Comparison of ENCODE assay signal across 14 mouse cellular contexts in the genomic region with DNA sequence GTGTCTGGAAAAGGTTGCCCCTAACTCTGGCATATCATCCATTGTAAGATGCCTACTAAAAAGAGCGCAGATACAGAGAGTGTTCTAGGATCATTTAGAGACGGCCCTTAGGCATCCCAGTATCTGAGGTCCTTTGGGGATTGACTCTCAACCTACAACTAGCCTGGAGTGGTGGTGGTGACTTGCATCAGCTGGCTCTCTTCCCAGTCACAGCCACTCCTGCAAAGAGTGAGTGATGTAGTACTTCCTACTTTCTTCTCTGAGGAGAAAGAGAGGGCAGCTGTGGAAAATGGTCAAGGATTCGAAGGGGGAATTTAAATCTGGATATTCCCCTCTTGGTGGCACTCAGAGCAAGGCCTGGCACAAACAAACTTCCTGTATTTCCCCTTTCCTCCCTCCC. TPM values are rescaled to one million over a fixed set of nuclear protein-coding genes. Genes with fewer than 3 reads are reported as not detected.
DNase-seq lines count a peak whose midpoint lies in the region; ATAC-seq and TF ChIP-seq lines count a peak whose summit lies in the region.
"Had no signal": no experiment of that assay in that cellular context is flagged by ENCODE, and none has a peak within 500 bp of the region (broad histone marks: within the 10 kb centered on the region; RNA-seq: fewer than 3 reads in every experiment).

No protein-coding gene starts in this region.

- DNase-seq in kidney, adult 2 months: peak; percentile 43
- DNase-seq in kidney, adult 18-20 months: no peak
- peak; percentile 71 for DNase-seq in NIH3T3 (ENCODE audit: low read depth)
- peak; percentile 31 to 54 for DNase-seq in kidney, postnatal 4 days
- peak; percentile 76 for DNase-seq in lung, postnatal 36 days
- DNase-seq in left cerebral cortex, adult 18-20 months (ENCODE audit: low spot score in 2 of 2): no peak
- DNase-seq: adrenal gland, adult 8-10 months; cerebellum, postnatal 25 days; left cerebral cortex, postnatal 4 days had no signal

- 78% methylated on average over 3 of the region's 3 CpGs for WGBS in kidney, adult 2 months

- H3K4me1 ChIP-seq in kidney, adult 2 months (ENCODE audit: control insufficient read depth, insufficient read depth, low read length): no peaks in the 10 kb centered on the region

- no peaks in the 10 kb centered on the region for H3K27me3 ChIP-seq in kidney, adult 2 months (replicated peaks; ENCODE audit: control insufficient read depth, insufficient read depth, low read length)
- H3K27me3 ChIP-seq: liver, embryonic 12.5 days had no signal

- TF ChIP-seq CTCF in kidney, adult 2 months (conservative IDR thresholded peaks at IDR 0.05; ENCODE audit: insufficient read depth, insufficient read length, low read depth, low read length): no peak

- no peak for ATAC-seq in megakaryocyte, adult 5-6 weeks (ENCODE audit: poor library complexity, severe bottlenecking)
- ATAC-seq: liver, embryonic 12.5 days had no signal

- H3K36me3 ChIP-seq in kidney, adult 2 months (ENCODE audit: control insufficient read depth, insufficient read depth, low read length): no peaks in the 10 kb centered on the region
- H3K36me3 ChIP-seq: embryonic facial prominence, embryonic 10.5 days; liver, embryonic 12.5 days had no signal

- H3K4me3 ChIP-seq in kidney, adult 2 months (ENCODE audit: insufficient read depth, low read depth, low read length): no peak overlapping the region
- H3K4me3 ChIP-seq: embryonic facial prominence, embryonic 10.5 days; liver, embryonic 12.5 days had no signal

- TF ChIP-seq POLR2A in kidney, adult 2 months (IDR thresholded peaks at IDR 0.05; ENCODE audit: low read depth, low read length): no peak

- H3K27ac ChIP-seq in kidney, adult 2 months (ENCODE audit: insufficient read depth, low read depth, low read length): no peak overlapping the region
- H3K27ac ChIP-seq: hindbrain, embryonic 14.5 days; liver, embryonic 12.5 days had no signal

RNA-seq across cellular contexts. Expression of gene Mgst2, which starts 59.2 kb away (rescaled TPM):
- 0.11 and 0.55 TPM in 2 replicates for polyA plus RNA-seq in kidney, adult 2 months (2012; rRNA removed)
- total RNA-seq in megakaryocyte, adult 5-6 weeks (2015): 66.9 and 85.5 TPM in 2 replicates
- total RNA-seq in megakaryocyte, adult 5-6 weeks (2017): 38.3 and 40.8 TPM in 2 replicates
- total RNA-seq in left cerebral cortex, adult 18-20 months (2021): not detected
- total RNA-seq: layer of hippocampus, postnatal 25 days had no signal

Comparison
In these comparisons a context has a peak if more than half of its experiments do, and no peak if none do; other contexts are left out.
1. DNase-seq: peak in kidney, adult 2 months (single experiment), NIH3T3 (single experiment), kidney, postnatal 4 days (2 of 2) and lung, postnatal 36 days (single experiment); none in kidney, adult 18-20 months (single experiment) and left cerebral cortex, adult 18-20 months (0 of 2).
2. RNA of gene Mgst2, which starts 59.2 kb away (total RNA-seq): 38.3 to 85.5 TPM in megakaryocyte, adult 5-6 weeks; not detected in left cerebral cortex, adult 18-20 months; every median in the first group is over 10 times any median in the second.